Mouse (Mus musculus) left cerebral cortex, adult 18-20 months (tissue): Measurements from ENCODE around the gene Mllt3. TPM values are rescaled to one million over a fixed set of nuclear protein-coding genes. Genes with fewer than 3 reads are reported as not detected.

Experiments
- DNase-seq, 2 experiments: peaks; one replicate each; pipeline ENCODE4 v3.0.0; 2021 to 2022; ENCODE audit warnings: low spot score in 2 of 2, mixed read lengths in 1 of 2
- total RNA-seq, 2 experiments: library from RNA; stranded (reverse); gene quantifications; 2 replicates each; pipeline ENCODE4 v1.2.3; 2021

Mllt3 gene
- total RNA-seq, 2 experiments from 2014 or later: 40.0 to 49.7 TPM

DNA sequence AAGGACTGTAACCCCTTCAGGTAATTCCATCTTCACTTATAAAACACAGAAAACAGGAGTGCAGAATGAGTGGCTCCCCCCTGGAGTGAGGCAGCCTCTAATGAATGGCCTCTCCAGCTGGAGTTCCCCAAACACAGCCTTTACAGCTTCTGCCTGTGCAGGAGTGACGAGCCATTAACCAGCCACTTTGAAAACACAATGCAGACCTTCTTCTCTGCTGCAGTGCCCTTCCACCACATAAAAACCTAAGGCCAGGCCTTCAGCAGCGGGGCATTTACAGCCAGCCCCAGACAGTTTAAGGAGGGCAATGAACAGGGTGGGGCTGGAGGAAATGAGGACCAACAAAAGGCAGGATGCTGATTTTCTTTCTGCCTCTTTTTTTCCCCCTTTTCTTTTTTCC, 198.9 kb downstream of the Mllt3 start:
- no peak for DNase-seq

DNA sequence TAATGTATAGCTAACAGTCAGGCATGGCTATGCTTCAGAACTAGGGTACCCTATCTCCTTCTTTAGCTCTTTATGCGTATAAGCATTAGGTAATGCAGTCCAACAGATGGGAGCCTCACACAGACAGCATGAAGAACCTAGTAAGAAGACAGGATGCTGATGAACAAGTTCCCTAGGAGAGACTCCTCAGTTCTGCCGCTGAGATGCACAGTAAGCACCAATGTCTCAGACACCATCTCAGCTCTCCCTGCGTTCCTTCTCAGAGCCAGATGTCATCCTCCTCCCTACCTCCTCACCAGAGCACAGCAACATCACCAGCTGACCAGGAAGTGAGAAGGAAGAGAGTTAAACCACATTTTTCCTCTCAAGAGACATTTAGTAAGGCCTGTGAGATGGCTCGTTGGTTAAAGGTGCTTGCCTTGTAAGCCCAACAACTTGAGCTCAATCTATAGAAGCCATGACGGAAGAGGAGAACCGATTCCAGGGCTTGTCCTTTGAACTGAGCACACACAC, 202.3 kb downstream of the Mllt3 start:
- peak; percentile 5 to 9 for DNase-seq

DNA sequence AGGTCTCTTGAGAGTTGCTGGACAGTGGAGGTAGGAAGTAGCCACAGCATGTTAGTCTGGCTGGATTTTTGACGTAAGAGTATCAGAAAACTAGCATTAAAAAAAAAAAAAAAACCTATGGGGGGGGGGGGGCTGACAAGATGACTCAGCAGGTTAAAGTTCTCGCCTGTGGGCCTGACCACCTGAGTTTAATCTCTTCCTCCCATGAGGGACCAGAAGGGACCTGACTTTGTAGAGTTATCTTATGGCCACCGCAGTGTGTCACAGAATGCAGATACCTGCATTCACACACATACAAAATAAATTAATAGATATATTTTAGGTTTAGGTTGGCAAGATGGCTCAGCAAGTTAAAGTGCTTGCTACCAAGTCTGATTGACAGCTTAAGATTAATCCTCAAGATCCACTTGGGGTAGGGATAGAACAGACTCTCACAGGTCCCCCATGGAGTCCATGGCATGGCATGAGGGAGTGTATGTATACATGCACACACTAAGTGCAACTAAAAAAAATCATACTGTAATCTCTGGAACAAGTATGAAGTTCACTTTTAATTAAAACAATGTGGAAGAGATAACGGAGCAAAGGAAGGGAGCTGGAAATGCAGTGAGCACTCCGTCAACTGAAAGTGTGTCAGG, 203.6 kb downstream of the Mllt3 start:
- DNase-seq: no peak

DNA sequence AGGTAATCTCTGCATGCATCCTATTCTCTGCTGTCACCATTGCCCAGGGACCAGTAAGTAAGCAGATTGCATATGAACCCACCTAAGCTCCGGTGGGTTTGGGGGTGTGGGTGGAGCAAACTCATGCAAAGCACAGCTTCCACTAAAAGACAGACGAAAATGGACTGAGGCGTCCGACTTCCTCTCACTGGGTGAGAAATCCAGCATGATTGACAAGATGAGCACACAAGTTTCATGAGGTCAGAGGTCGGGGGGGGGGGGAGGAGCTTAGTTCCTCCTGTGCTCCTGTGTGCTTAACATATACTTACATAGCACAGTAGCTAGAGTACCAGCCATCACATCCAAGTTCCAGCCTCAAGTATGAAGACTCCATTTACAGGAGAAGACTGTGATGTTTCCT, 206.8 kb downstream of the Mllt3 start:
- DNase-seq: no peak

DNA sequence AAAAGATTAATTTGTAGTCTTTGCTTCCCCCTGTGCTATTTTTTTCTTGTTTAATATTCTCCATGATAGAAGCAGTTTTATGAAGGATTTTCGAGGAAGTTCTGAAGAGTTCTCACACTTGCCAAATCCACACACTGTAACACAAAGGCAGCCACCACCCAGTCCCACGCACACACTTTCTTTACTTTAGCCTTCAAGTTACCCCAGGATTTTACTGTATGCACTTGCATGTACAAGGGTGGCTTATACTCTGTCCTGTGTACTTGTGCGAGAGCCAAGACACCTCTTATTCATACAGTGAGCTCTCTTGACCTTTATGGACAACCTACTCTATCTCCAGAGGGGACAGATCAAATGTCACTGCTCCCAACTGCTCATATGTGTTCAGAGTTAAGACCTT, 209.5 kb downstream of the Mllt3 start:
- no peak for DNase-seq

DNA sequence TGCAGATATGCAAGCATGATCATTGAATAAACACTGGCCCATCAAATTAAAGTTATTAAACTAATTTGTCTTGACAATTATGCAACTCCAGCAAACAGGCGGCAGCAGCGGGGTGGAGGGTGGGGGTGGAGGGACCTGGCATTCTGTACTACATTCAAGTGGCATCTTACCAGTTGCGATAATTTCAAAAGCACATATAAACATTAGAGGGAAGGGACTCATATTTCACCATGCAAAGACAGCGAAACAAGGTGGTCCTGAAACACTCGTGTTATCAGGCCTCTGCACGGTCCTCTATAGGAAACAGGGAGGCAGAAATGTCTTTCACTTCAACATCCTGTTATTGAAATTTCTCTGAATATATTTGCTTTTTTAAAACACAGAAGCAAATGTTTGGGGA, 210.0 kb downstream of the Mllt3 start:
- DNase-seq: no peak

DNA sequence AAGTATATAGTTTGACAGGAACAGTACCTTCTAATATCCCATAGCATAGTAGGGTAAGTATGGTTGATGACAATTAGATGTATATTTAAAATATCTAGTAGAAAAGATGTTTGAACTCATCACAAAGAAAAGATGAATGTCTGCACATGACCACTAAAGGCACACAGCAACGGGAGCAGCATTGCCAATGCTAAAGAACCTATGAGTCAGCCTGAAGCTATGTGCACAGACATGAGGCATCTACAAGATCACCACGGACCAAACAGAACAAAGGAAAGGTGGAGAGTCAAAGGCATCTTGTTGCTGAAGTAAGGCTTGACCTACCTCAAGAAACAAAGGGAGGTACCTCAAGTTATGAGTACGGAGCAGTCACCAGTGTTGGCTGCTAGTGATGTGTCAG, 212.3 kb downstream of the Mllt3 start:
- no peak for DNase-seq

DNA sequence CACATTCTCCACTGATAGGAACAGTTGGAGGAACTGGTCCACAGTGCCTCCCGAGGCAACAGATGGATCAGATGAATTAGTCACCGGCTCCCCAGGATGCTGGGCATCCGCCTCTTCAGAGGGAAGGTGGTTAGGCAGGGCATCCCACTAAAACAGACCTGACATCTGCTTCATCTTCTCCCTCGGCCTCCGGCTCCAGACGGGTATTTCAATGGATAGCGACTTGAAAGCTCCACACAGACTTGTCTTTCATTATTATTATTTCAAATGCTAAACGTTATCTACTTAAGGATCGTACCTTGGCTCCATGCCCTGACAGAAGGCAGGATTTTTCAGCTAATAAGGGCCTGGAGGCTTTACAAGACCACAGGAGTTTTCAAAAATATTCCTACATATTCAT, 214.0 kb downstream of the Mllt3 start:
- peak; percentile 21 to 31 for DNase-seq

DNA sequence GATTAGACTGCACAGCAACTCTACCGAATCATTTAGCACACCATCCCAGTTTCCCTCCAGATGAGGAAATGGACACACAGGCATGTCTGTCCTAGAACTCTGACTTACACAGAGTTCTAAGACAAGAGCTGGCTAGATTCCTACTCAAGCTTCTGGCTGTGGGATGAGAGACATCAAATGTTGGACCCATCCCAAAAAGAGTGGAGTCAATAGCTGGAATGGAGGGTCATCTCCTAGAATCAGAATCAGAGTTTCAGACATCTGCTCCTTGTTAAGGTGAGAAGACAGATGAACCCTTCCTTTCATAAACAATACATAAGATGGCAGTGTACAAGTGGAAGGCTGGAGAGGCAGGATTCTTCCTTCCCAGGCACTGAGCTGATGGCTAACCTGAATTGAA, 214.9 kb downstream of the Mllt3 start:
- no peak for DNase-seq

DNA sequence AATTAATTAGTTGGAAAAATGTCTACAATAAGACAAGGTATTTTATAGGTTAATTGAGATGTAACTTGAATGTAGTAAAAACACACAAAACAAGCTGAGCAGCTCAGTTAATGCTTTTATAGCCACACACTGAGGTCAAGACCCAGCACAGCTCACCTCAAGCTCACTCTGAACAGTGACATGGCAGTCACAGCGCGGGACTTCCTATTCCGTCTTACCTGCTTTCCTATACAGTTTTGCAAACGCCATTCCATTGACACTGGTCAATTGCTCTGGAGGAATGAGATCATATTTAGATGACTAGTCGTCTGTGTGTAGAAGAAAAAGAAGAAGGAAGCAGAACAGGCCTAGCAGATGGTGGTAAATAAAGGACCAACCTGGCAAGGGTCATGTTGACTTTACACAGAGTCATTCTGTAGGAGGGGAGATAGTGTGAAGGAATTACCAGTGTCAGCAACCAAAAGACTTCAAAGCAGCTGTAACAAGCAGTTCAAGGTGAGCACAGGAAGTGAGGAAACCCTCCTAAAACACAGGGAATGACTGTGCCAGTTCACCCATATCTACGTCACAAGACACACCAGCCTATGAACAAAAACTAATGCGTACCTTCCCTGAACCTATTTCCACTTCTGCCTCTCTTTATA, 217.6 kb downstream of the Mllt3 start:
- DNase-seq: no peak

DNA sequence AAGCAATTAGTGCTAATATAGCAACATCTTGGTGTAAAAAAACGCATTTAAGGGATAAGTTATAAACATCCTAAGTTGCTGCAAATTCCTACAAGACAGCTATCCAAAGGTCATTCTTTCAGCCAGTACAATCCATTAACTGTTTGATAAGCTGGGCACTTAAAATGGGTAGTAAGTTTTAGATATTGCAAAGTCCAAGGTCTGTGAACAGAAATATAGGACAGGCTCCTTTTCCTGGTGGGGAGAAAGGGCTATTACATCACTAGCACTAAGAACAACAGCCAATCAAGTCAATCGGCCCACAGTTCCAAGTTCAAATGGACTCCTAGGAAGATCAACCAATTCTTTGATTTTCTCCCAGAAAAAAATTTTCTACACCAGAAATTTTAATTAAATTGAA, 221.3 kb downstream of the Mllt3 start:
- no peak for DNase-seq

DNA sequence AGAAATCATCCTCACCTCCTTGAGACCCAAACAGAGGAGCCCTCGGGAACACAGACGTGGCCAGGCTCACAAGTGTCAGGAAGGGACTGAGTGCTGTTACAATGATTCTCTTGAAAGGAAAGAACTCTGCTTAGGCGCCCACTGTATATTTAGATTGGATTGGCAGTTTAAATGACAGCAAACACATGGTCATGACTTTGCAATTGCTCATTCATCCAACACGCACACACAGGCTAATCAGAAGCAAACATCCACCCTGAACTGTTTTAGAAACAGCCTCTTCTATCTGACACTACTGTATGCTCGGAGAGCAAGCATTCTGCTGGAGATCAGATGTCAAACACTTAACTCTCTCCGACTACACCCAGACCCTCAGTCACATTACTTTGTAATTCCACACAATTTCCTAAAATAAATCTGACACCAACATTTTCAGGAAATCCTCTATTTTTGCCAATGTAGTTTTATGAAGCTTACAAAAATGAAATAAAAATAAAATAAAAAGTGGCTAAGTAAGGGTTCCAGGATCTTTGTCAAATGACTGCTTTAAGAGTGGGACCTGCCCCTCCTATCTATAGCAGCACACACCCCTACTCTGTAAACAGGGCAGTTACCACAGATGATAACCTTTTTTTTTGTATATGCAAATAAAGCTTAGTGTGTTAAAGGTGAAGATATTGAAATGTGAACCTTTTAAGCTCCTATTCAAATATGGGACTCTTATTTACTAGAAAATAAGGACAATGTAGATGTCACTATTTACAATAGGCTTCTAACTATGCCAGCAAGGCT, 226.8 kb downstream of the Mllt3 start:
- DNase-seq: no peak

DNA sequence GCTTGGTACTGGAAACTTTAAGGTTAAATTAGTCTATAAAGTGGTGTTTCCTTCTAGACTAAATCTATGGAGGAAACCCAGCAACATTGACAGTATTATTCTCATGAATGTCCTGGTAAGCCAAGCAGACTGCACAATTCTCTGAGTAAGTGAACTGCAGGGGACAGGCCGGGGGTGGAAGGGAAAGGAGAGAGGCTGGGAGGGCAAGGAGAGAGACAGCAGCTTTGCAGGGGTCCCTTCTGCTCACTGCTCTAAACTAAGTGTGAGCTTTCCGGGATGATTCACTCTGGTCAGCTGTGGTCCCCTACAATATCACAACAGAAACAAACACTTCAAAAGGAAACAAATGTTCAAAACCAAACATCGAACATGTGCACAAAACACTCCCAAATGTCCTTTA, 228.6 kb downstream of the Mllt3 start:
- no peak for DNase-seq

DNA sequence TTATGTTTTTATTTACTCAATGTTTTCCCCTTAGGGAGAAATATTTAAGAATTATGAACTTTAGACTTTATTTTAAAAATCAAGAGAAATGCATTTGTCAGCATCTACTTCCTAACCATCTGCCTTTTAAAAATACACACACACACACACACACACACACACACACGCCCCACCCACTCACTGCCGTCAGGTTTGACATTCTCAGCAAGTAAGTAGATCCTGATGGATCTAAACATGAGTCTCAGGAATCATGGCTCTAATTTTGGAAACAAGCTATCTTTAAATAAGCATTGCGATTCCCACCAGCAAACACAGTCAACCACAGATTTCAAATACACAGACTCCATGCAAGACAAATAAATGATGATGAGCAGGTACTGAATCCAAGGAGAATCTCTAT, 229.9 kb downstream of the Mllt3 start:
- peak; percentile 20 to 36 for DNase-seq

DNA sequence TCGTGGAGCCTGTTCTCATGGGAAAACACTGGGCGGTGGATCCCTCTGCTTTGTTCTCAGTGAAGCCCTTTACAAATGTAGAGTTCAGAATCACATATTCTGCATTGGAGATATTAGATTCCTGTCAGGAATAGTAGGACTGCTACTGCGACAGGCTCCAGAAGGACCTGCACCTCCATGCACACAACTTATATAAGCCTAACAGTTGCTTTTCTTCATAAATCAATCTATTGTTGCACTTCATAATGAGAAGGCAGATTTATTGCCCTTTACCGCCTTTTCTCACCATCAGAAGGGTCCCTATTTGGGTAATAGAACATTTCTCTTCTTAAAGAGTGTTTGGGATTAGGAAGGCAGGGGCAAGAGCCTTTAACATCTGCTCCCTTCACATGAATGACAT, 231.0 kb downstream of the Mllt3 start:
- no peak for DNase-seq

DNA sequence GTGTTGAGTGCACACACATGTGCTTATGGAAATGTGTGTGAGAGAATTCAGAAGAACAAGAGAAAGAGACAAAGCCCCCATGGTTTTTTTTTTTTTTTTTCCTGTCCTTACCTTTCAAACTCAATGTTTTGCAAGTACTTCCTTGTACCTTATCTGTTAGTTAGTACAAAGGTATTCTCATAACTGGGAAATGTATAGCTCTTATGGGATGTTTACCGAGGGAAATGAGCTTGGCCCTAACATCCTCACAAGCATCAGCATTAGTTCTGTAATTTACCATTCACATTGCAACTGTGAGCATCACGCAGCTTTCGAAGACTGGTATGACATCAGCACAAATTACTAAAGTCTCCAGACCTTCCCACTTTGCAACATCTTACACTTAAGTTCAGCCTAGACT, 231.8 kb downstream of the Mllt3 start:
- DNase-seq: no peak

DNA sequence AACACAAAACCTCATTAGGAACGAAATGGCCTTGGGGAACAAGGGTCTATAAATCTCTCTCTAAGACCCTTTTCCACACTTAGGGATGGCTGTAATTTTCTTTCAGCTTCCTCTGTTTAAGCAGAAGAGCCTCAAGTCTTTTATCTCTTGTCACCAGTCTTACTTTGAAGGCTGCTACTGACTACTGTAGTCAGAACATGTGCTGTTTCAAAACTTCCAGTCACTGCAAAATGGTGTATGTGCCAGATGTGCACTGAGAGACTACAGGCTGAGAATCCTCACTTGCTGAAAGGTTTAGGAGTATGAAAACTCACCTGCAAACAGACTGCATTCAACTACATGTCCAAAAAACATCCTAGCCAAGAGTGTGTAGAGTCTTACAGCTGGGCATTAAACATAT, 232.9 kb downstream of the Mllt3 start:
- no peak for DNase-seq

DNA sequence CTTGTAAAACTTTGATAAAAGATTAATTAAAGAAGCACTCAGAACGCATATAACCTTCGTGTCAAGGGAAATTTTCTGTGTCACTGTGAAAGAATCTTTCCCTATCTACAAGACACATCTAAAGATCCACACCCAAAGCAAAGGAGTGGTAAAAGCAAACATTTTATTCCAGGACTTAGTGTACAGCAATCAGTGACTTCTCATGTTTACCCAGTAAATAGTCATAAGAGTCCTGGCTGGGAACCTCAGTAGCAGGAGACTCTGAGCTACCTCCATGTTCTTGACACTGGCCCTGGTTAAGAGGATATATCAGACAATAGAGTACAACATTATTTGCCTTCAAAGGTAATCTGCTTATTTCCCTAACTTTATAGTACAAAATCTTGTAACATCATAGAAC, 233.7 kb downstream of the Mllt3 start:
- DNase-seq: no peak

DNA sequence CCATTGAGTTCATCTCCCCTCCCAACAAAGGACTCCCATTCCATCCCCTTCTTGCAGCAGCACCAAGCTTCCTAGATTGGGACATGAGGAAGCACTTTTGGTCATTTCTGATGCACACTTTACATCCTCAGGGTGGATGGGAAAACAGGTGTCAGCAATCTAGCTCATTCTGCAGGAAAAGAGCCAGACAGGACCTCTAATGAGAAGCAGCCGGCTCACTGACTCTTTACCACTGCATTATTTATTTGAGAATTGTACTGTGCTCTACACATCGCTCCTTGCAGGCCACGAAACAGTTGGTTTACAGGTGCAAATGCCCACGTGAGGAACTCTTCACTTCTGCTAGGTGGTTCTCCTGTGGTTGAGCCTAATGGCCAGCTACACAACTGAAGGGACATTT, 237.9 kb downstream of the Mllt3 start:
- no peak for DNase-seq

DNA sequence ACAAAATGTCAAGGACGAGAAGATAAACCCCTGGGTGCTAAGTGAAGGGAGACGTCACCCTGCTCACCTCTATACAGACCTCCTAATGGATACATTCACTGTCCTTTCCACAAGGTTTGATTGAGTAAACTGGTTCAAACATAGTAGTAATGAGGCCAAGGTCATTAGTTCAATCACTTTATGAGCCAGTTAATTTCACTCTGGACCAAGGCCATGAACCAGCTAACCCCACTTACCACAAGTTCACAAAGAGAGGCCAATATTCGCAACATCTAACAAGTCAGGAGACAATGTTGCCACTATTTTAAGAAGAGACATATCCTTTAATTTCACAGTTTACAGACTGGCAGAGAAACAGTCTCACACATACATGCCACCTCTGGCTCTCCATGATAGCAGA, 238.9 kb downstream of the Mllt3 start:
- DNase-seq: no peak

DNA sequence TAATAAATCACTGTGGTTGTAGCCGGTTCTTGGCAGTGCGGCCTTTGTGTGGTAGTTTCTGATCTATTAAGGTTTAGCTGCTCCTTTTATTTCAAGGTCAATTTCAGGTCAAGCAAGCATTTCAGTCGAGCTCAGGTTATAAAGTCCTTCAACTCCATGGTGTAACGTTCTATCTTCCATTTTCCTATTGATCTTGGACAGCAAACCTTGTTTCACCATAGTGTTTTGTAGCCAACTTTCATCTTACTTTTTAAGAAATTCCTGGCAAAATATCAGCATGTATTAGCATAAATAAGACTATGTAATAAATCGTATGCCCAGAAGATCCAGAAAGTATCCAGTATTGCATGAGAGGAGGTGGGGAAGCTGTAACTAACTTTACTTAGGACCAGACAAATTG, 240.7 kb downstream of the Mllt3 start:
- DNase-seq: no peak

DNA sequence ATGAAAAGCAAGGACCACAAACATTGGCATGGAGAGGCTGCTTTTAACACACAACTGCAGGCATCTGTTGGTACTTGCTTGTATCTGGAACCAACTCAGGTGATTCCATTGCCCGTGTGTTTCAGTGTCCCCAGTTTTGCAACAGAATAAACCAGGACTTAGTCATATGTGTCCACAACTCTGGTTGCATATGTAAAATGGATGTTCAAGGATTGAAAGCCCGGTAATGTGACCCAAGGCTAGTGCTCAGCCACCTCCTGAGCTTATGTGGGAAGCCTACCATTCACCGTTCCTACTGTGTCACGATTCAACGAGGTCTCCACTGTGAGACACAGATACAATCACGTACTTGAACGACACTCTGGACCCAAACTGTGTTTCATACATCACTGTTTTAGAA, 243.7 kb downstream of the Mllt3 start:
- DNase-seq: no peak
